Mouse (Mus musculus): ENCODE measurements around the gene Trmt13. TPM values are rescaled to one million over a fixed set of nuclear protein-coding genes. Genes with fewer than 3 reads are reported as not detected.

Gene Trmt13
- total and polyA plus RNA-seq, 3 experiments = 12.0 to 15.5 TPM; not detected in 1

DNA sequence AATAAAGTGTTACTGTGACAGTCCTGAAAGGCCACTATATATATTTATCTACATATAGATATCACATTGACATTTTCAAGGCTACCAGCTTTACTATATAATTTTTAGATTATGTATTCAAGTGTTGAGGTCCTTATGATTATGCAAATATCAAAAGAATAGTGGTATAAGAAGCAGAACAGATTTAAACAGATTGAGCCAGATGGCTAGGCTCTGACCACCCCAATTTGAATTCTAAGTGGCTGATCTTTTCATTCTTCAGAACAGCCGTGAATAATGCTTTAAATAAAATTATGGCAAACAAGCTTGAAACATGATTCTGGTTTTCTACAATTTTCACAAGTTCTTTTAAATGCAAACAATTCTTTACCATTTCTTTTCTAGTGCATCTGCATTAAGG lies 17.1 kb upstream of the Trmt13 start:
- TF ChIP-seq RAD21 (IDR thresholded peaks at IDR 0.05; ENCODE audit: low read depth, low read length) = no peak
- H3K4me1 ChIP-seq (ENCODE audit: control insufficient read depth in 1 of 2, insufficient read depth in 2 of 2, low read length in 2 of 2) = no peaks in the 10 kb centered on the region
- H3K79me2 ChIP-seq (ENCODE audit: control insufficient read depth, insufficient read depth, low read length, poor library complexity) = no peaks in the 10 kb centered on the region
- no peak overlapping the region for H3K4me3 ChIP-seq (ENCODE audit: control insufficient read depth in 1 of 2, insufficient read depth in 1 of 2, low read depth in 2 of 2, low read length in 2 of 2)
- H3K27me3 ChIP-seq (ENCODE audit: control insufficient read depth in 1 of 2, insufficient read depth in 2 of 2, low read length in 2 of 2) = no peaks in the 10 kb centered on the region
- no peak overlapping the region for H3K9ac ChIP-seq (ENCODE audit: control insufficient read depth, low read depth, low read length, poor library complexity, severe bottlenecking)
- H3K36me3 ChIP-seq (ENCODE audit: control insufficient read depth in 1 of 2, insufficient read depth in 2 of 2, low read length in 2 of 2) = peaks cover 0 to 27% of the 10 kb centered on the region in 2 experiments; a peak in 2 of 4 replicates
- DNase-seq (ENCODE audit: low read depth, low spot score) = no peak
- no peaks in the 10 kb centered on the region for H3K9me3 ChIP-seq (replicated peaks; ENCODE audit: insufficient read depth, low read length)
- H3K27ac ChIP-seq (ENCODE audit: control insufficient read depth, low read depth, low read length) = no peak overlapping the region

DNA sequence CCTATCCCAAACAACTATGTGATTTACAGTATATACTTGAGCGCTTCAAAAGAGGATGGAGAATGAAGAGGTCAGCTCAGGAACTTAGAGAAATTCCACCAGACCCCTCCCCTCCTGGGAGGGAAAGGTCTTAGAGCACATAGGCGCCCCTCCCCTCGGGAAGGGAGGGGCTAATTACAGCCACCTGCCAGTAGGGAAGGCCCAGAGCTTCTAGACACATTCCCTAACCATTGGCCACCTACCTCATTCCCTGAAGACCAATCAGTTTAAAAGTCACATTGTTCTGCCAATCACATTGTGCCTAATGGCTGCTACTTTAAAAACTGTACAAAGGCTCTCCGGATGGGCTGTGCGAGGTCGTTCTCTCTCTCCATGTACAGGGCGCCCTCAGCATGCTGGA lies 8.3 kb upstream of the Trmt13 start:
- no peak for DNase-seq (ENCODE audit: low read depth, low spot score)
- H3K4me3 ChIP-seq (ENCODE audit: control insufficient read depth in 1 of 2, insufficient read depth in 1 of 2, low read depth in 2 of 2, low read length in 2 of 2) = no peak overlapping the region
- H3K27ac ChIP-seq (ENCODE audit: control insufficient read depth, low read depth, low read length) = no peak overlapping the region
- peaks cover 24 to 29% of the 10 kb centered on the region in 2 experiments for H3K4me1 ChIP-seq (ENCODE audit: control insufficient read depth in 1 of 2, insufficient read depth in 2 of 2, low read length in 2 of 2)
- TF ChIP-seq TCF12 (IDR thresholded peaks at IDR 0.05; ENCODE audit: low read depth, low read length) (no peak), ELF1 (IDR thresholded peaks at IDR 0.05; ENCODE audit: low read depth, low read length) (no peak), POLR2AphosphoS2 (IDR thresholded peaks at IDR 0.05; ENCODE audit: low read length) (no peak), SMC3 (IDR thresholded peaks at IDR 0.05; ENCODE audit: low read depth, low read length) (no peak), SIN3A (IDR thresholded peaks at IDR 0.05; ENCODE audit: low read length) (no peak), MXI1 (IDR thresholded peaks at IDR 0.05; ENCODE audit: low read depth, low read length) (no peak)
- peaks cover 5 to 33% of the 10 kb centered on the region in 2 experiments; a peak in 3 of 4 replicates for H3K36me3 ChIP-seq (ENCODE audit: control insufficient read depth in 1 of 2, insufficient read depth in 2 of 2, low read length in 2 of 2)
- H3K27me3 ChIP-seq (ENCODE audit: control insufficient read depth in 1 of 2, insufficient read depth in 2 of 2, low read length in 2 of 2) = no peaks in the 10 kb centered on the region
- no peaks in the 10 kb centered on the region for H3K9me3 ChIP-seq (replicated peaks; ENCODE audit: insufficient read depth, low read length)
- no peaks in the 10 kb centered on the region for H3K79me2 ChIP-seq (ENCODE audit: control insufficient read depth, insufficient read depth, low read length, poor library complexity)
- H3K9ac ChIP-seq (ENCODE audit: control insufficient read depth, low read depth, low read length, poor library complexity, severe bottlenecking) = no peak overlapping the region

DNA sequence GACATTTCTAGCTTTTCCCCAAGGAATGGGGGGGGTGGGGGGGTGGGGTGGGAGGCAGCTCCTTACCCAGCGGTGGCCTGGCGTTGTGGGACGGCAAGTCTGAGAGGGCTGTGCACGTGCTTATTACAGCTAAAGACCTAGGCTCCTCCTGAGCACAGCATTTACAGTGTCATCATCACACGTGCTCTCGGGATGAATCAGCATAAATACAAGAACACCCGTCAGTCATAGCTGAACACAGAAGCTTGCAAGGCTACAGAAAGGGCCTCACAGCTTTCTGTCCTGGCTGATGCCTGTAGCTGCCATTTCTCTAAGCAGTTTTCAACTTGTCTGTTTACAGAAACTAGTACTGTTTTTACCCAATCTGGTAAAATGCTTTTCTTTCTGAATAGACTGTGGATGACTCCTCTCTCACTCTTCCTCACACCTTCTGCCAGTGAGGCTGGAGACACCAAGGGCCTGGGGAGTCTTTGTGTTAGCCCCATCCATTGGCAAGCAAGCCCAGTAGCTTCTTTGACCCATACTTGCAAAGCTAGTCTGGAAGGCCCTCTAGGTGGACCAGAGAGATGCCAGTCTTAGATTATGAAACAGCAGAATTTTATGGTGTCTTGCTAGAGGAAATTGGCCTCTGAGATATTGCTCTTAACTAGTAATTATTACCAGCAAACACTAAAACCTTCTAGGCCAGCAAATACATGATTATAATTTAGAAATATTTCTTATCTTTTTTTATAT lies 6.4 kb upstream of the Trmt13 start:
- Histone ChIP-seq H3K4me1 (ENCODE audit: control insufficient read depth in 1 of 2, insufficient read depth in 2 of 2, low read length in 2 of 2) (peaks cover 30 to 39% of the 10 kb centered on the region in 2 experiments), H3K27ac (ENCODE audit: control insufficient read depth, low read depth, low read length) (peak overlapping the region; percentile 68), H3K9ac (ENCODE audit: control insufficient read depth, low read depth, low read length, poor library complexity, severe bottlenecking) (peak overlapping the region; percentile 34), H3K36me3 (ENCODE audit: control insufficient read depth in 1 of 2, insufficient read depth in 2 of 2, low read length in 2 of 2) (peaks cover 6 to 42% of the 10 kb centered on the region in 2 experiments; a peak in 3 of 4 replicates), H3K79me2 (ENCODE audit: control insufficient read depth, insufficient read depth, low read length, poor library complexity) (no peaks in the 10 kb centered on the region), H3K4me3 (ENCODE audit: control insufficient read depth in 1 of 2, insufficient read depth in 1 of 2, low read depth in 2 of 2, low read length in 2 of 2) (no peak overlapping the region), H3K9me3 (replicated peaks; ENCODE audit: insufficient read depth, low read length) (no peaks in the 10 kb centered on the region), H3K27me3 (ENCODE audit: control insufficient read depth in 1 of 2, insufficient read depth in 2 of 2, low read length in 2 of 2) (no peaks in the 10 kb centered on the region)
- DNase-seq (ENCODE audit: low read depth, low spot score) = peak; percentile 78
- TF ChIP-seq TAL1 (IDR thresholded peaks at IDR 0.05; ENCODE audit: low read length) (no peak), MYC (IDR thresholded peaks at IDR 0.05; ENCODE audit: low read depth, low read length) (peak; percentile 97), BHLHE40 (IDR thresholded peaks at IDR 0.05; ENCODE audit: borderline replicate concordance, low read depth, low read length) (peak; percentile 95), MEF2A (IDR thresholded peaks at IDR 0.05; ENCODE audit: extremely low read depth, insufficient replicate concordance, low read depth, low read length, poor library complexity, severe bottlenecking) (no peak), ZNF384 (IDR thresholded peaks at IDR 0.05; ENCODE audit: low read depth, low read length) (no peak), MAFK (IDR thresholded peaks at IDR 0.05; ENCODE audit: borderline replicate concordance, low read depth, low read length) (peak; percentile 51; the same call in 1 of the 2 replicates), MAX (IDR thresholded peaks at IDR 0.05; ENCODE audit: low read length) (peak; percentile 96), USF2 (IDR thresholded peaks at IDR 0.05; ENCODE audit: borderline replicate concordance in 1 of 2, insufficient read depth in 1 of 2, low read depth in 1 of 2, low read length in 2 of 2) (no peak), KAT2A (conservative IDR thresholded peaks at IDR 0.05; ENCODE audit: low read depth, low read length) (no peak), RCOR1 (IDR thresholded peaks at IDR 0.05; ENCODE audit: low read depth, low read length) (no peak), ELF1 (IDR thresholded peaks at IDR 0.05; ENCODE audit: low read depth, low read length) (no peak), GABPA (IDR thresholded peaks at IDR 0.05; ENCODE audit: low read depth, low read length) (peak; percentile 77; the same call in 1 of the 2 replicates), TCF12 (IDR thresholded peaks at IDR 0.05; ENCODE audit: low read depth, low read length) (no peak), ETS1 (IDR thresholded peaks at IDR 0.05; ENCODE audit: low read depth, low read length) (peak; percentile 77; the same call in 1 of the 2 replicates), USF1 (IDR thresholded peaks at IDR 0.05; ENCODE audit: low read depth, low read length) (peak; percentile 73), ZKSCAN1 (IDR thresholded peaks at IDR 0.05; ENCODE audit: low read depth, low read length) (no peak), POLR2AphosphoS5 (IDR thresholded peaks at IDR 0.05; ENCODE audit: borderline replicate concordance, low read depth, low read length) (no peak), CHD1 (IDR thresholded peaks at IDR 0.05; ENCODE audit: low read depth, low read length) (no peak), ZC3H11A (IDR thresholded peaks at IDR 0.05; ENCODE audit: low read depth, low read length) (no peak)

Measured in MEL (cell line).